Mouse (Mus musculus): ENCODE results near the gene Magi2. TPM values are rescaled to one million over a fixed set of nuclear protein-coding genes. Genes with fewer than 3 reads are reported as not detected.

Magi2 gene
- polyA plus RNA-seq, 1 experiment, result 52.8 TPM

- no peaks in the 10 kb centered on the region for H3K4me1 ChIP-seq (ENCODE audit: control insufficient read depth, insufficient read depth, low read length)
- H3K27ac ChIP-seq (ENCODE audit: insufficient read depth, low read length), result no peak overlapping the region
- no peak overlapping the region for H3K4me3 ChIP-seq (ENCODE audit: insufficient read depth, low read length)
- TF ChIP-seq CTCF (IDR thresholded peaks at IDR 0.05; ENCODE audit: extremely low read depth, insufficient read depth, low read length), result no peak
- TF ChIP-seq POLR2A (IDR thresholded peaks at IDR 0.05; ENCODE audit: extremely low read depth, insufficient read depth, low read length), result no peak
Measured at GRCm38 (mm10) chr5:19637789-19638188, 411.0 kb downstream of the Magi2 start.

- Histone ChIP-seq H3K27ac (ENCODE audit: insufficient read depth, low read length) (no peak overlapping the region), H3K4me1 (ENCODE audit: control insufficient read depth, insufficient read depth, low read length) (no peaks in the 10 kb centered on the region), H3K4me3 (ENCODE audit: insufficient read depth, low read length) (no peak overlapping the region)
- TF ChIP-seq POLR2A (IDR thresholded peaks at IDR 0.05; ENCODE audit: extremely low read depth, insufficient read depth, low read length), result no peak
- no peak for TF ChIP-seq CTCF (IDR thresholded peaks at IDR 0.05; ENCODE audit: extremely low read depth, insufficient read depth, low read length)
Measured at GRCm38 (mm10) chr5:19655986-19656385, 429.1 kb downstream of the Magi2 start.

GRCm38 (mm10) chr5:19666416-19666815, 439.6 kb downstream of the Magi2 start:
- no peak for TF ChIP-seq CTCF (IDR thresholded peaks at IDR 0.05; ENCODE audit: extremely low read depth, insufficient read depth, low read length)
- TF ChIP-seq POLR2A (IDR thresholded peaks at IDR 0.05; ENCODE audit: extremely low read depth, insufficient read depth, low read length), result no peak
- no peak overlapping the region for H3K27ac ChIP-seq (ENCODE audit: insufficient read depth, low read length)
- H3K4me3 ChIP-seq (ENCODE audit: insufficient read depth, low read length), result no peak overlapping the region
- H3K4me1 ChIP-seq (ENCODE audit: control insufficient read depth, insufficient read depth, low read length), result no peaks in the 10 kb centered on the region

GRCm38 (mm10) chr5:19717296-19717695, 490.5 kb downstream of the Magi2 start:
- TF ChIP-seq POLR2A (IDR thresholded peaks at IDR 0.05; ENCODE audit: extremely low read depth, insufficient read depth, low read length) (no peak), CTCF (IDR thresholded peaks at IDR 0.05; ENCODE audit: extremely low read depth, insufficient read depth, low read length) (no peak)

GRCm38 (mm10) chr5:19726277-19726676, 499.4 kb downstream of the Magi2 start:
- no peak for TF ChIP-seq CTCF (IDR thresholded peaks at IDR 0.05; ENCODE audit: extremely low read depth, insufficient read depth, low read length)
- no peak for TF ChIP-seq POLR2A (IDR thresholded peaks at IDR 0.05; ENCODE audit: extremely low read depth, insufficient read depth, low read length)
- H3K4me3 ChIP-seq (ENCODE audit: insufficient read depth, low read length), result no peak overlapping the region
- no peak overlapping the region for H3K27ac ChIP-seq (ENCODE audit: insufficient read depth, low read length)
- H3K4me1 ChIP-seq (ENCODE audit: control insufficient read depth, insufficient read depth, low read length), result no peaks in the 10 kb centered on the region

More at GRCm38 (mm10) chr5:19717296-19717695, 490.5 kb downstream of the Magi2 start:
- Histone ChIP-seq H3K27ac (ENCODE audit: insufficient read depth, low read length) (no peak overlapping the region), H3K4me1 (ENCODE audit: control insufficient read depth, insufficient read depth, low read length) (no peaks in the 10 kb centered on the region), H3K4me3 (ENCODE audit: insufficient read depth, low read length) (no peak overlapping the region)

GRCm38 (mm10) chr5:19745376-19745775, 518.5 kb downstream of the Magi2 start:
- no peak for TF ChIP-seq CTCF (IDR thresholded peaks at IDR 0.05; ENCODE audit: extremely low read depth, insufficient read depth, low read length)
- TF ChIP-seq POLR2A (IDR thresholded peaks at IDR 0.05; ENCODE audit: extremely low read depth, insufficient read depth, low read length), result no peak
- Histone ChIP-seq H3K4me3 (ENCODE audit: insufficient read depth, low read length) (no peak overlapping the region), H3K27ac (ENCODE audit: insufficient read depth, low read length) (peak overlapping the region; percentile 53; the same call in 1 of the 2 replicates), H3K4me1 (ENCODE audit: control insufficient read depth, insufficient read depth, low read length) (peaks cover 1% of the 10 kb centered on the region; the same call in 1 of the 2 replicates)

GRCm38 (mm10) chr5:19745916-19746315, 519.1 kb downstream of the Magi2 start:
- TF ChIP-seq CTCF (IDR thresholded peaks at IDR 0.05; ENCODE audit: extremely low read depth, insufficient read depth, low read length) (no peak), POLR2A (IDR thresholded peaks at IDR 0.05; ENCODE audit: extremely low read depth, insufficient read depth, low read length) (no peak)
- H3K4me1 ChIP-seq (ENCODE audit: control insufficient read depth, insufficient read depth, low read length), result peaks cover 1% of the 10 kb centered on the region; the same call in 1 of the 2 replicates
- H3K4me3 ChIP-seq (ENCODE audit: insufficient read depth, low read length), result peak overlapping the region; percentile 24; the same call in 1 of the 2 replicates
- H3K27ac ChIP-seq (ENCODE audit: insufficient read depth, low read length), result peak overlapping the region; percentile 80; the same call in 1 of the 2 replicates

GRCm38 (mm10) chr5:19746865-19747514, 520.2 kb downstream of the Magi2 start:
- Histone ChIP-seq H3K4me3 (ENCODE audit: insufficient read depth, low read length) (peak overlapping the region; percentile 34), H3K4me1 (ENCODE audit: control insufficient read depth, insufficient read depth, low read length) (peaks cover 1% of the 10 kb centered on the region; the same call in 1 of the 2 replicates), H3K27ac (ENCODE audit: insufficient read depth, low read length) (peak overlapping the region; percentile 80)
- TF ChIP-seq POLR2A (IDR thresholded peaks at IDR 0.05; ENCODE audit: extremely low read depth, insufficient read depth, low read length) (0 out of 2 replicates have a peak, but pooled peaks have one; percentile 35), CTCF (IDR thresholded peaks at IDR 0.05; ENCODE audit: extremely low read depth, insufficient read depth, low read length) (no peak)

GRCm38 (mm10) chr5:19747631-19748030, 520.8 kb downstream of the Magi2 start:
- Histone ChIP-seq H3K4me3 (ENCODE audit: insufficient read depth, low read length) (no peak overlapping the region), H3K27ac (ENCODE audit: insufficient read depth, low read length) (no peak overlapping the region), H3K4me1 (ENCODE audit: control insufficient read depth, insufficient read depth, low read length) (peaks cover 1% of the 10 kb centered on the region; the same call in 1 of the 2 replicates)
- no peak for TF ChIP-seq POLR2A (IDR thresholded peaks at IDR 0.05; ENCODE audit: extremely low read depth, insufficient read depth, low read length)
- no peak for TF ChIP-seq CTCF (IDR thresholded peaks at IDR 0.05; ENCODE audit: extremely low read depth, insufficient read depth, low read length)

- Histone ChIP-seq H3K4me3 (ENCODE audit: insufficient read depth, low read length) (no peak overlapping the region), H3K27ac (ENCODE audit: insufficient read depth, low read length) (no peak overlapping the region), H3K4me1 (ENCODE audit: control insufficient read depth, insufficient read depth, low read length) (no peaks in the 10 kb centered on the region)
- TF ChIP-seq CTCF (IDR thresholded peaks at IDR 0.05; ENCODE audit: extremely low read depth, insufficient read depth, low read length) (no peak), POLR2A (IDR thresholded peaks at IDR 0.05; ENCODE audit: extremely low read depth, insufficient read depth, low read length) (no peak)
Measured at GRCm38 (mm10) chr5:19779224-19779623, 552.4 kb downstream of the Magi2 start.
